Mouse (Mus musculus): ENCODE measurements at regions not wholly inside any gene's neighbourhood (a gene's known extent, or its start where the extent isn't known, plus 50 kb on each side); places are given as distances from the start of the nearest gene placed in this dataset.

DNA sequence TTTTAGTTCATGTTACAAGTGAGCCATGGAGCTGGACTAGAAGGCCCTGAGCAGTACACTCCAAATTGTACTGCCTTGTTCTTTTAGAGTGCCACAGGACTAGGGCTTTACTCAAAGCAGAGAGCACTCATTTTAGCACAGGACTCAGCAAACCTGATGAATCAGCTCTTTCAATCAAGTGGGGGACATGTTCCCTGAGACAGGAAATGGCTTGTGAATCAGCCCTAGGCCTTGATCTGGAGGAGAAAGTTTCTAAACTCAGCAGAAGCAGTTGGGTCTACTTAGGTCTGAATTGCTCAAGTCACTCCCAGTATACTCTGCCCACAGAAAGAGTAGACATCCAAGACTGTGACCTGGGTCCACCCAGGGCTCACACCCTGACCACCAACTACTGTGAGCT lies 341.1 kb downstream of the Adra2a start:
- Histone ChIP-seq H3K27ac (no peak overlapping the region), H3K27me3 (replicated peaks) (no peaks in the 10 kb centered on the region), H3K4me1 (no peaks in the 10 kb centered on the region), H3K9ac (no peak overlapping the region), H3K36me3 (replicated peaks) (no peaks in the 10 kb centered on the region), H3K4me3 (no peak overlapping the region), H3K9me3 (no peaks in the 10 kb centered on the region), H3K4me2 (no peak overlapping the region)
- ATAC-seq (replicated peaks), result no peak

DNA sequence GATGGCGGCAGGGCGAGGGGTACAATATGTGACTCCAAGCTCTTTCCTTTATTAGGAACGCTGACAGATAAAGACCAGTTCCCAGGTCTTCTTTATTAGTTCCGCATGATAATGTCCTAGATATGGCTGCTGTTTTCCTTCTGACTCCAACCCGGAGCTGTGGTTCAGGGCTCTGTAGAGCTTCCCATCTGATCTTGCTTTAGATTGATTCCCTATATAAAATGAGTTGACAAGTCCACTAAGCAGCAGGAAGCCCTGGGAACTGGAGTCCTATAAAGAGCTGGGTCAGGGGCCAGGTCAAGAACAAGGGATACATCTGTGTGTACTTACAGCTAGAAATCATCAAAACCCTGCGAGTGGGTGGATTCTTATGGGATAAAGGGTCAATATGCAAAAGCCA lies 347.5 kb downstream of the Adra2a start:
- 75% methylated on average over 6 of the region's 6 CpGs for WGBS
- no peak for ATAC-seq (replicated peaks)
- H3K4me3 ChIP-seq, result no peak overlapping the region

DNA sequence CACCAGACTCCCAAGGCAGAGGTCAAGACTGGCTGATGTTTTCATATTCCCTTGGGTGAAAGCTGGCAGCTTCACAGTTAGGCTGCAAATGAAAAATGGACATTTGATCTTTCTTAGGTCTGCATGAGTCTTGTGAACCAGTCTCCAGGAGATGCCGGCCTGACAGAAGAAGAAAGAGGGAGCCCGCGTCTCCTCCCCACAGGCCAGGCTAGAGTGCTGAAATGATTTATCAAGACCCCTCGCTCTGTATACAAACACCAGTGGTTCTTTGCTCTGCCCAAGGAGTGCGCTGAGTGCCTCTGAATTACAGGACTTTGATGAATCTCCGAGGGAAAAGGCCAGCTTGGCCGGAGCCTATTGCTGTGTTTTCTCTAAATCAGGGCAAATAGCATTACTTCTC lies 355.7 kb downstream of the Adra2a start:
- no peak overlapping the region for H3K4me2 ChIP-seq
- no peak overlapping the region for H3K27ac ChIP-seq
- no peak for ATAC-seq (replicated peaks)
- H3K4me3 ChIP-seq, result no peak overlapping the region
- no peak overlapping the region for H3K9ac ChIP-seq
- no peaks in the 10 kb centered on the region for H3K27me3 ChIP-seq (replicated peaks)
- H3K36me3 ChIP-seq (replicated peaks), result no peaks in the 10 kb centered on the region
- H3K4me1 ChIP-seq, result no peaks in the 10 kb centered on the region
- H3K9me3 ChIP-seq, result no peaks in the 10 kb centered on the region
- 80% methylated on average over 7 of the region's 7 CpGs for WGBS

More for the DNA sequence above, 347.5 kb downstream of the Adra2a start:
- H3K9me3 ChIP-seq, result no peaks in the 10 kb centered on the region
- no peaks in the 10 kb centered on the region for H3K4me1 ChIP-seq
- H3K27ac ChIP-seq, result no peak overlapping the region
- no peak overlapping the region for H3K9ac ChIP-seq
- H3K27me3 ChIP-seq (replicated peaks), result no peaks in the 10 kb centered on the region
- no peak overlapping the region for H3K4me2 ChIP-seq
- no peaks in the 10 kb centered on the region for H3K36me3 ChIP-seq (replicated peaks)

DNA sequence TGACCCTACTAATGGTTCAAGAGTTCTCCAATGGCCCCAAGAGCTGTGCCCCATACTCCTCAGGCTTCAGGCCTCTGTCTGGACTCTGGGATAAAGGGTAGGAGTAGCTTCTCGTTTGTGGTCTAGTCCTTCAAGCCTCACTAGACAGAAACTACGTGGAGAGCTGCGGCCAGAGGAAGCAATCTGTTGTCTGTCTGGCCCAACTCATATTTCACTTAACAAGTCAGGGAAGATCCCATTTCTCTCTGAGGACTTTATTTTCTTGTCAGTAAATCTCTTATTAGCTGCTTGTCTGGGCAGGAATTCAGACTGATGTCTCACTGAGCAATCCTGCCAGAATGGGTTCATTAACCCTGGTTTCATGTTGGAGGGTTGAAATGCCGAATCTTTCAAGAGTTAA lies 364.0 kb downstream of the Adra2a start:
- Histone ChIP-seq H3K4me1 (no peaks in the 10 kb centered on the region), H3K27ac (no peak overlapping the region), H3K4me3 (no peak overlapping the region), H3K4me2 (no peak overlapping the region), H3K9me3 (no peaks in the 10 kb centered on the region), H3K36me3 (replicated peaks) (no peaks in the 10 kb centered on the region), H3K27me3 (replicated peaks) (no peaks in the 10 kb centered on the region), H3K9ac (no peak overlapping the region)
- no peak for ATAC-seq (replicated peaks)
- whole genome bisulfite sequencing, result 86% methylated on average over 4 of the region's 4 CpGs

DNA sequence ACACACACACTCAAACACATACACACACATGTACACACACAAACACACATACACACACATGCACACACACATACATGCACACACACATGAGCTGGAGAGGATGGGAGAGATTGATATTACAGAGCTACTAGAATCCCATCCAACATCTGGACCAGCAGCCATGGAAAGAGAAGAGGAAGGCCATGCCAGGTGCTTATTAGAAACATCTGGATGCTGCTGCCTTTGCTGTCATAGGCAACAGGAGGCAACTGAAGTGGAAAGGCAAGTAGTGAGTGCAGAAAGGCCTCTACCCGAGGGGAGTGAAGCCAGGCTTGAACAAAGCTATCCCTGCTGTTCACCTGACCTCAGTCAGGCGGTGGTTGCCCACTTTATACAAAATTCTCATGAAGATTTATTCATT lies 385.1 kb downstream of the Adra2a start:
- Histone ChIP-seq H3K9me3 (no peaks in the 10 kb centered on the region), H3K36me3 (replicated peaks) (no peaks in the 10 kb centered on the region), H3K27me3 (replicated peaks) (no peaks in the 10 kb centered on the region), H3K4me2 (no peak overlapping the region), H3K4me3 (no peak overlapping the region), H3K9ac (no peak overlapping the region), H3K27ac (no peak overlapping the region), H3K4me1 (no peaks in the 10 kb centered on the region)
- WGBS, result 55% methylated on average over 2 of the region's 2 CpGs
- no peak for ATAC-seq (replicated peaks)

DNA sequence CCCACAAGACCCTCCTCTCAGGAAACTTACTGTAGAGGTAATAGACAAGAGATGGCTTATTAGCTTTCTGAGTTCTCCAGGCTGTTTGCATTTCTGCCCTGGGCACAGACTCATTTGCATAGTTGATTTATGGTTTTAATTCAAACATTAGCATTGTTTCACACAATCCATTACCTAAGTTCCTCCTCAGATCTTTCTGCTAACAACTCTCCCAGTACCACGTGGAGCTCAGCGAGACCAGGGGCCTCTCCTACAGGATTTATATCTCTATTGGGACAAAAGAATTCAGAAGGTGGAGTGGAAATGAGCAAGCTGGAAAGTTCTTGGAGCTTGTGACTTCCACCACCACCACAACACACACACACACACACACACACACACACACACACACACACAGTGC lies 396.8 kb downstream of the Adra2a start:
- H3K9ac ChIP-seq, result no peak overlapping the region
- no peak overlapping the region for H3K27ac ChIP-seq
- WGBS, result 83% methylated on average over 2 of the region's 2 CpGs
- no peaks in the 10 kb centered on the region for H3K4me1 ChIP-seq
- H3K9me3 ChIP-seq, result no peaks in the 10 kb centered on the region
- no peak overlapping the region for H3K4me3 ChIP-seq
- H3K36me3 ChIP-seq (replicated peaks), result no peaks in the 10 kb centered on the region
- H3K4me2 ChIP-seq, result no peak overlapping the region
- ATAC-seq (replicated peaks), result no peak
- no peaks in the 10 kb centered on the region for H3K27me3 ChIP-seq (replicated peaks)

DNA sequence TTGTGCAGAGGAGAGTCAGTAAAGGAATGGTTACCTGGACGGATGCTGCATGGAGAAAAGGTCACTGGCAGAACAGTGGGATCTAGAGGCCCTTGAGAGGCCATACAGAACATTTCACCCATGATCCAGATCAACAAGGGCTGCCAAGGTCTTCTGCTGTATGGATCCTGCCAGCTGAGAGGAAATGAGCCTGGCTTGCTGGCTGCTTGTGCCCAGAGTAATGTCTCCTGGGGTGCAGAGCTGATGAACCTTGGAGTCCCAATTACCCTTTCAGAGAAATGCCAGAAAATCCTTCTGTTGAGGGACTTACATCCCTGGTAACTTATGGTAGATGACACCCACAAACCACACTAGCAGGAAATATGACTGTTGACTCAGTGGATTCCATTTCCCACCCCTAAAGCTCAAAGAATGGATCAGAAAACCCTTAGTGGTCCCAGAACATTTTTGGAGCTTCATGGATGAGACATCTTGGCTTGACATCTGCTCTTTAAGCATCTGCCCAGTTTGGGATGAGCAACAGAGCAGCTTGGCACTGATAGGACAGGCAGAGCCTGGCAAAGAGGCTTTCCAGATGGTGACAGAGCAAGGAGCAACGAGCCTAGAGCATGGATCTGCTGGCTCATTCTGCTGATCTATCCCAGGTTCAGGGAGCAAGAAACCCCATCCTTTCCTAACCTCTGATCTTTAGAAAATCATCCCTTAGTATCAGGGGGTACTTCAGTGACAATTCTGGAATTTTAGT lies 416.6 kb downstream of the Adra2a start:
- Histone ChIP-seq H3K9ac (no peak overlapping the region), H3K27ac (no peak overlapping the region), H3K4me1 (no peaks in the 10 kb centered on the region), H3K9me3 (no peaks in the 10 kb centered on the region), H3K36me3 (replicated peaks) (no peaks in the 10 kb centered on the region), H3K27me3 (replicated peaks) (no peaks in the 10 kb centered on the region), H3K4me3 (no peak overlapping the region), H3K4me2 (no peak overlapping the region)
- 69% methylated on average over 2 of the region's 2 CpGs for WGBS
- no peak for ATAC-seq (replicated peaks)

DNA sequence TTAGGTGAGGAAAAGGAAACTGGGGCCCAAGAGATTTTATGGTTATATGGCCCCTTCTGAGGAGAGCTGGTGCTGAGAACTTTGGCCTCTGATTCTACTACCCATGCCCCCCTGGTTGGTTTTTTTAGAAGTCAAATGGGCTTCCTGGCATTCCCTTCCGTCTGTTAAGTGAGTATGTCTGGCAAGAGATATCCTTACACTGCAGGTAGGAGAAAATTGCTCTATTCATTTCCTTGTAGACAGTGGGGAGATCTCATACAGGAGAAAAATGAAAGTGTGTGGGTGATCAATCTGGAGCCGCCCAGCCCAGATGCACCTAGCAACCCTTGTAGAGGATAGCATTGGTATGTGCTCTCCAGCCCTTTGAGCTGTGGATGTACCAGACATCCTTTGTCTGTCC lies 418.5 kb downstream of the Adra2a start:
- H3K4me1 ChIP-seq, result no peaks in the 10 kb centered on the region
- H3K27me3 ChIP-seq (replicated peaks), result no peaks in the 10 kb centered on the region
- no peak overlapping the region for H3K4me2 ChIP-seq
- ATAC-seq (replicated peaks), result no peak
- H3K9me3 ChIP-seq, result no peaks in the 10 kb centered on the region
- H3K4me3 ChIP-seq, result no peak overlapping the region
- no peaks in the 10 kb centered on the region for H3K36me3 ChIP-seq (replicated peaks)
- 89% methylated on average over 2 of the region's 2 CpGs for WGBS
- H3K9ac ChIP-seq, result no peak overlapping the region
- no peak overlapping the region for H3K27ac ChIP-seq

DNA sequence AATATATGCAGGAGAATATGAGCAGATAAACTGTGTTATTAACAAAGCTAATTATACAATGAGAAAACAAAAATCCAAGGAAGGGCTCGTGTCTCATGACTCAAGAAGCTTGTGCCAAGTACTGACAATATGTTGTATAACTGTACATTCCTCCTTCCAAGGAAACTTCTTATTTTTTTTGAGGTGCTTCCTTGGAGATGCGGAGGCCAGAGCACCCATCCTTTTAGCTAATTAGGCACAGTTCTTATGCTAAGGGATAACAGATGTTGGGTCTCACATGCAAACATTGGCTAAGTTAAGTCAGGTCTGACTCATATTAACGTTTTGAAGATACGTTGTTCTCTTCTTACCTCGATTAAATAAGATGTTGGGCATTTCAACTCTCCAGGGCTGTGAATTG lies 426.1 kb downstream of the Adra2a start:
- 78% methylated on average over 5 of the region's 5 CpGs for WGBS
- H3K4me2 ChIP-seq, result no peak overlapping the region
- no peaks in the 10 kb centered on the region for H3K36me3 ChIP-seq (replicated peaks)
- H3K27ac ChIP-seq, result no peak overlapping the region
- no peak overlapping the region for H3K9ac ChIP-seq
- H3K4me1 ChIP-seq, result no peaks in the 10 kb centered on the region
- no peak for ATAC-seq (replicated peaks)
- H3K27me3 ChIP-seq (replicated peaks), result no peaks in the 10 kb centered on the region
- H3K4me3 ChIP-seq, result no peak overlapping the region
- no peaks in the 10 kb centered on the region for H3K9me3 ChIP-seq

DNA sequence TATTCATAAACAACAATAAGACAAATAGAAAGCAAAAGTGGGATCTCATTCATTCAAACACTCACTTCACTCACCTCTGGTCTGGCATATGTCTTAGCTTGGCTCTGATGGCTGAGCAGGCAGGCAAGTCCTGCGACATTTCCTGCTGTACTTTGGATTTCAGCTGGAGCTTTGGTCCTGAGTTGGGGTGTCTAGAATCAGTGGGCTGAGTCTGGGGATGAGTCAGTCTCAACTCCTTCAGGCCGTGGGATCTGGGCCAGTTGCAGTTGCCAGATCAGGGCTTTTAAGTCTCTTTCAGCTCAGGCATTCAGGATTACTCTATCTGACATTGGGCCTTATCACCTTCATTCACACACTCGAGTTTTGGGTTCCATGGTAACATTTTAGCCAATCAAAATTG lies 454.1 kb downstream of the Adra2a start:
- H3K27me3 ChIP-seq (replicated peaks), result no peaks in the 10 kb centered on the region
- WGBS, result 67% methylated on average over 3 of the region's 3 CpGs
- no peak overlapping the region for H3K27ac ChIP-seq
- H3K9me3 ChIP-seq, result no peaks in the 10 kb centered on the region
- no peak overlapping the region for H3K4me3 ChIP-seq
- H3K4me2 ChIP-seq, result no peak overlapping the region
- H3K36me3 ChIP-seq (replicated peaks), result no peaks in the 10 kb centered on the region
- no peak overlapping the region for H3K9ac ChIP-seq
- ATAC-seq (replicated peaks), result no peak
- no peaks in the 10 kb centered on the region for H3K4me1 ChIP-seq

DNA sequence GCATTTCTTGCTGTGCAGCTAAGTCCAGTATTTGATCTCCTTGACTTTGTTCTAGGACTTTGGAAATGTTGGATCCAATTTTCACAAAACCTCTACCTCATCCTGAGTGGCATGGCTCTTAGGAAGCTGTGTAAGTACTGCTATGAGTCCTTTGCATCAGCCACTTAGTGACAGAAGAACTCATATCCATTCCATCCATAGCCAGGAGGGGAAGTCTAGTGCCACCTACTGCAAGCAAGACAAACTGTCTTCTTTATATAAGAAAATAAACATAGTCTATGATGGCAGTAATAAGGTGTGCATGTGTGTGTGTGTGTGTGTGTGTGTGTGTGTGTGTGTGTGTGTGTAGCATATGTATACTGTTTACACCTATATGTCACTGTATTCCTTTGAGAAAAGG lies 489.9 kb downstream of the Adra2a start:
- Histone ChIP-seq H3K9ac (no peak overlapping the region), H3K27me3 (replicated peaks) (no peaks in the 10 kb centered on the region), H3K4me3 (no peak overlapping the region), H3K27ac (no peak overlapping the region), H3K9me3 (no peaks in the 10 kb centered on the region), H3K36me3 (replicated peaks) (no peaks in the 10 kb centered on the region), H3K4me2 (no peak overlapping the region), H3K4me1 (no peaks in the 10 kb centered on the region)
- ATAC-seq (replicated peaks), result no peak

DNA sequence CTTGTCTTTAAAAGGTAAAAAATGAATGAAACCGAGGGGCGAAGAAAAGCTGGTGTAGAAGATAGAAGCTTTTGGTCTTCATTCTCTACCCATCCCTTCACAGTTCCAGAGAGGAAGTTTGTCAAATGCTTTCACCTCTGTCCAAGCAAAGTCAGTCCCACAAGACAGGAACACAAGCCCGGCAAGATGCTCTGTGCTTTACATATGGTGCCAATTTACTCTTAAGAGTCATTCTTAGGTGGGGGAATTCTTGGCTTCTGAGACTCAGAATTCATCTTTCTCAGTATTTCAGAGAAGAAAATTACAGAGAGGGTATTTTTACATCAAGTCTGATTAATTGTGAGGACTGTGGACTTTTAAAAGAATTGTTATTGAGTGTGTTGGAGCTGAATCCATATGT lies 511.4 kb downstream of the Adra2a start:
- no peaks in the 10 kb centered on the region for H3K9me3 ChIP-seq
- no peak overlapping the region for H3K4me2 ChIP-seq
- no peaks in the 10 kb centered on the region for H3K4me1 ChIP-seq
- no peaks in the 10 kb centered on the region for H3K27me3 ChIP-seq (replicated peaks)
- ATAC-seq (replicated peaks), result no peak
- no peak overlapping the region for H3K27ac ChIP-seq
- H3K4me3 ChIP-seq, result no peak overlapping the region
- no peaks in the 10 kb centered on the region for H3K36me3 ChIP-seq (replicated peaks)
- WGBS, result 95% methylated on average over 3 of the region's 3 CpGs
- H3K9ac ChIP-seq, result no peak overlapping the region

DNA sequence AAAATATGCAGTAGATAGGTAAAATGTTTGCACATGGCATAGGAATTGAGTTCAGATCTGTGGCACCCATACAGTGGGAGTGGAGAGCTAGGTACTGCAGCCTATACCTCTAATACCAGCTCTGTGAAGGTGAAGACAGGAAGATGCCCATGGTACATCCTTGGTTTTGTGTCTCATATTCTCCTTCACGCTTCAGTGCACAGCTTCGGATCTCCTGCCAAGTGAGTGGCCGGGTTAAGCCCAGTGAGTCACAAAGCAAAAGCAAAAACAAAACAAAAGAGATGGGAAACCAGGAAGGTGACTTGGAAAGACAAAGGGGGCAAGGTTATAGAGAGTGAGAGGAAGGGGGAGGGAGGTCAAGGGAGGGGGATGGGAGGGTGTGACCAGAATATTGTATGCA lies 514.0 kb downstream of the Adra2a start:
- no peak overlapping the region for H3K4me3 ChIP-seq
- no peak for ATAC-seq (replicated peaks)
- no peak overlapping the region for H3K27ac ChIP-seq
- H3K4me2 ChIP-seq, result no peak overlapping the region
- H3K9me3 ChIP-seq, result no peaks in the 10 kb centered on the region
- H3K9ac ChIP-seq, result no peak overlapping the region
- no peaks in the 10 kb centered on the region for H3K4me1 ChIP-seq
- WGBS, result 35% methylated on average over 3 of the region's 3 CpGs
- no peaks in the 10 kb centered on the region for H3K36me3 ChIP-seq (replicated peaks)
- no peaks in the 10 kb centered on the region for H3K27me3 ChIP-seq (replicated peaks)

Data from midbrain, embryonic 15.5 days (tissue).